Mouse (Mus musculus): ENCODE results near the gene Fam155a.

GRCm38 (mm10) chr8:9521577-9521976, 249.4 kb downstream of the Fam155a start:
- TF ChIP-seq CTCF (IDR thresholded peaks at IDR 0.05; ENCODE audit: insufficient read depth, low read depth, low read length) (no peak), POLR2A (IDR thresholded peaks at IDR 0.05; ENCODE audit: insufficient read depth, low read depth, low read length) (no peak)
